Mouse (Mus musculus): ENCODE measurements around the gene Sec22b.
A peak's percentile ranks its signal among the peaks of the same experiment; 100 is the strongest.

Sec22b gene

GRCm38 (mm10) chr3:97909737-97910136 is 8.7 kb downstream of the Sec22b start:
- no peak for DNase-seq (ENCODE audit: inconsistent ontology term)

- DNase-seq (ENCODE audit: inconsistent ontology term), result no peak
Observed at GRCm38 (mm10) chr3:97911093-97911492, 10.1 kb downstream of the Sec22b start.

- no peak for DNase-seq (ENCODE audit: inconsistent ontology term)
Observed at GRCm38 (mm10) chr3:97915081-97915480, 14.1 kb downstream of the Sec22b start.

GRCm38 (mm10) chr3:97918885-97919550 is 18.0 kb downstream of the Sec22b start:
- no peak for DNase-seq (ENCODE audit: inconsistent ontology term)

- DNase-seq (ENCODE audit: inconsistent ontology term), result no peak
Observed at GRCm38 (mm10) chr3:97925246-97925645, 24.3 kb downstream of the Sec22b start.

- DNase-seq (ENCODE audit: inconsistent ontology term), result no peak
Observed at GRCm38 (mm10) chr3:97927322-97927721, 26.3 kb downstream of the Sec22b start.

- peak; percentile 68 for DNase-seq (ENCODE audit: inconsistent ontology term)
Observed at GRCm38 (mm10) chr3:97928968-97929858, 28.2 kb downstream of the Sec22b start.

GRCm38 (mm10) chr3:97930141-97930786 is 29.3 kb downstream of the Sec22b start:
- no peak for DNase-seq (ENCODE audit: inconsistent ontology term)

GRCm38 (mm10) chr3:97930787-97931158 is 29.8 kb downstream of the Sec22b start:
- DNase-seq (ENCODE audit: inconsistent ontology term), result no peak

- no peak for DNase-seq (ENCODE audit: inconsistent ontology term)
Observed at GRCm38 (mm10) chr3:97931310-97931885, 30.4 kb downstream of the Sec22b start.

GRCm38 (mm10) chr3:97932131-97932530 is 31.1 kb downstream of the Sec22b start:
- DNase-seq (ENCODE audit: inconsistent ontology term), result peak; percentile 43

- DNase-seq (ENCODE audit: inconsistent ontology term), result no peak
Observed at GRCm38 (mm10) chr3:97932771-97933170, 31.8 kb downstream of the Sec22b start.

- no peak for DNase-seq (ENCODE audit: inconsistent ontology term)
Observed at GRCm38 (mm10) chr3:97933251-97933650, 32.3 kb downstream of the Sec22b start.

- DNase-seq (ENCODE audit: inconsistent ontology term), result no peak
Observed at GRCm38 (mm10) chr3:97933811-97934210, 32.8 kb downstream of the Sec22b start.

- DNase-seq (ENCODE audit: inconsistent ontology term), result no peak
Observed at GRCm38 (mm10) chr3:97934331-97935300, 33.6 kb downstream of the Sec22b start.

GRCm38 (mm10) chr3:97937068-97937944 is 36.3 kb downstream of the Sec22b start:
- DNase-seq (ENCODE audit: inconsistent ontology term), result peak; percentile 61

GRCm38 (mm10) chr3:97937945-97938266 is 36.9 kb downstream of the Sec22b start:
- DNase-seq (ENCODE audit: inconsistent ontology term), result no peak

GRCm38 (mm10) chr3:97938814-97939526 is 38.0 kb downstream of the Sec22b start:
- DNase-seq (ENCODE audit: inconsistent ontology term), result peak; percentile 68
